Mouse (Mus musculus) limb, embryonic 13.5 days (tissue): ENCODE results near the gene Ruvbl2. TPM values are rescaled to one million over a fixed set of nuclear protein-coding genes. Genes with fewer than 3 reads are reported as not detected.
A peak's percentile ranks its signal among the peaks of the same experiment; 100 is the strongest.
"Not testable (repeated sequence)": the region's sequence is repeated elsewhere in the genome, so short reads cannot be mapped to it uniquely, and the experiment has no call there.

Experiments used
- ATAC-seq: fragments of 200-750 bp; cut with Nextera tagmentation; 2 replicates; pipeline ENCODE4 v1.8.0; 2017; ENCODE audit warnings: low read depth, moderate number of reproducible peaks, moderate TSS enrichment; ENCODE audit not compliant: low FRiP score
- H3K27ac ChIP-seq: fragments of 300-500 bp; sonication (generic); 2 replicates; pipeline ENCODE4 v1.5.1; 2015; ENCODE audit warnings: inconsistent platforms, mild to moderate bottlenecking, moderate library complexity
- H3K27me3 ChIP-seq: fragments of 300-500 bp; sonication (generic); 2 replicates; pipeline ENCODE4 v1.6.1; 2015; ENCODE audit warnings: mild to moderate bottlenecking, inconsistent platforms
- H3K36me3 ChIP-seq: fragments of 300-500 bp; sonication (generic); 2 replicates; pipeline ENCODE4 v1.6.1; 2015; ENCODE audit warnings: inconsistent platforms, mild to moderate bottlenecking, moderate library complexity
- H3K4me1 ChIP-seq: fragments of 300-500 bp; sonication (generic); 2 replicates; pipeline ENCODE4 v1.6.1; 2015; ENCODE audit warnings: inconsistent platforms
- H3K4me2 ChIP-seq: fragments of 300-500 bp; sonication (generic); replicated peaks from 2 replicates; pipeline ENCODE4 v1.6.1; 2015; ENCODE audit warnings: inconsistent platforms, mild to moderate bottlenecking, moderate library complexity
- H3K4me3 ChIP-seq: fragments of 300-500 bp; sonication (generic); 2 replicates; pipeline ENCODE4 v1.5.1; 2015; ENCODE audit warnings: moderate library complexity, mild to moderate bottlenecking, inconsistent platforms
- H3K9ac ChIP-seq: fragments of 300-500 bp; sonication (generic); 2 replicates; pipeline ENCODE4 v1.6.1; 2015; ENCODE audit warnings: mild to moderate bottlenecking, inconsistent platforms
- H3K9me3 ChIP-seq: fragments of 300-500 bp; sonication (generic); 2 replicates; pipeline ENCODE4 v1.6.1; 2016; ENCODE audit warnings: inconsistent platforms
- WGBS: fragments of 180-500 bp; shearing (Covaris S2); methylation state at CpG from one replicate; pipeline ENCODE4 v1.1.7; 2015; 5-methylcytosine and 5-hydroxymethylcytosine counted together
- polyA plus RNA-seq: library from polyadenylated mRNA; unstranded; fragments of >200 nt; fragmentation: Nextera tagmentation; extraction: Ambion mirVana; gene quantifications from 2 replicates; pipeline ENCODE4 v1.2.1, GENCODE M21; 2015

Ruvbl2 gene
- polyA plus RNA-seq, 1 experiment from 2014 or later: 142 TPM

GRCm38 (mm10) chr7:45460377-45460776 is 22.5 kb upstream of the Ruvbl2 start:
- H3K9ac ChIP-seq: peak overlapping the region; percentile 59
- H3K4me1 ChIP-seq: peaks cover 43% of the 10 kb centered on the region
- H3K27me3 ChIP-seq: no peaks in the 10 kb centered on the region
- H3K9me3 ChIP-seq: no peaks in the 10 kb centered on the region
- WGBS: 78% methylated on average over 7 of the region's 7 CpGs
- no peak for ATAC-seq
- peaks cover 66% of the 10 kb centered on the region for H3K36me3 ChIP-seq
- peak overlapping the region; percentile 89 for H3K4me3 ChIP-seq
- H3K27ac ChIP-seq: peak overlapping the region; percentile 85
- H3K4me2 ChIP-seq: peak overlapping the region; percentile 66

- H3K4me3 ChIP-seq: peak within 1 kb of the TSS; percentile 89
- H3K36me3 ChIP-seq: peaks cover 66% of the 10 kb centered on the region
- WGBS: 0% methylated on average over 37 of the region's 37 CpGs
- peak within 1 kb of the TSS; percentile 97 for H3K27ac ChIP-seq
- peak; percentile 94 for ATAC-seq
- not testable (repeated sequence) for H3K9me3 ChIP-seq, H3K27me3 ChIP-seq
- H3K4me2 ChIP-seq: peak within 1 kb of the TSS; percentile 88
- peak within 1 kb of the TSS; percentile 91 for H3K9ac ChIP-seq
- H3K4me1 ChIP-seq: peaks cover 41% of the 10 kb centered on the region
These were observed 21.8 kb upstream of the Ruvbl2 start, which contains the start of gene Ftl1 for GRCm38 (mm10) chr7:45459564-45460140. Ftl1 (minus strand) TSS chr7:45459884.

- peak; percentile 79 for ATAC-seq
- H3K36me3 ChIP-seq: peaks cover 66% of the 10 kb centered on the region
These were observed 21.1 kb upstream of the Ruvbl2 start for GRCm38 (mm10) chr7:45458748-45459563.

GRCm38 (mm10) chr7:45457204-45458060 is 19.5 kb upstream of the Ruvbl2 start:
- ATAC-seq: no peak
- Histone ChIP-seq H3K36me3 (peaks cover 64% of the 10 kb centered on the region), H3K4me2 (peak overlapping the region; percentile 88), H3K4me3 (peak overlapping the region; percentile 89), H3K27me3 (no peaks in the 10 kb centered on the region), H3K9ac (peak overlapping the region; percentile 91), H3K9me3 (no peaks in the 10 kb centered on the region), H3K4me1 (peaks cover 41% of the 10 kb centered on the region), H3K27ac (peak overlapping the region; percentile 52; the same call in 1 of the 2 replicates)
- WGBS: 67% methylated on average over 10 of the region's 10 CpGs

More at GRCm38 (mm10) chr7:45458748-45459563, 21.1 kb upstream of the Ruvbl2 start:
- under 1% methylated on average over 43 of the region's 43 CpGs for WGBS
- no peaks in the 10 kb centered on the region for H3K27me3 ChIP-seq
- H3K4me3 ChIP-seq: peak overlapping the region; percentile 89
- H3K27ac ChIP-seq: peak overlapping the region; percentile 97
- H3K4me1 ChIP-seq: peaks cover 41% of the 10 kb centered on the region
- peak overlapping the region; percentile 88 for H3K4me2 ChIP-seq
- no peaks in the 10 kb centered on the region for H3K9me3 ChIP-seq
- peak overlapping the region; percentile 91 for H3K9ac ChIP-seq

- H3K9me3 ChIP-seq: no peaks in the 10 kb centered on the region
- H3K27me3 ChIP-seq: no peaks in the 10 kb centered on the region
- H3K4me3 ChIP-seq: peak overlapping the region; percentile 89
- 52% methylated on average over 9 of the region's 9 CpGs for WGBS
- H3K4me1 ChIP-seq: peaks cover 40% of the 10 kb centered on the region
- peak overlapping the region; percentile 52; the same call in 1 of the 2 replicates for H3K27ac ChIP-seq
- H3K4me2 ChIP-seq: peak overlapping the region; percentile 88
- H3K36me3 ChIP-seq: peaks cover 66% of the 10 kb centered on the region
- no peak for ATAC-seq
- 0 out of 2 replicates have a peak overlapping the region, but pooled peaks have one; percentile 91 for H3K9ac ChIP-seq
These were observed 18.9 kb upstream of the Ruvbl2 start for GRCm38 (mm10) chr7:45456721-45457203.

GRCm38 (mm10) chr7:45455932-45456696 is 18.2 kb upstream of the Ruvbl2 start:
- H3K27ac ChIP-seq: no peak overlapping the region; the same call in 1 of the 2 replicates
- H3K36me3 ChIP-seq: peaks cover 67% of the 10 kb centered on the region
- H3K27me3 ChIP-seq: no peaks in the 10 kb centered on the region
- H3K4me2 ChIP-seq: no peak overlapping the region
- H3K4me3 ChIP-seq: no peak overlapping the region
- H3K9ac ChIP-seq: no peak overlapping the region
- H3K4me1 ChIP-seq: peaks cover 35% of the 10 kb centered on the region
- 71% methylated on average over 13 of the region's 13 CpGs for WGBS
- ATAC-seq: no peak
- no peaks in the 10 kb centered on the region for H3K9me3 ChIP-seq

- no peak overlapping the region for H3K4me3 ChIP-seq
- H3K9ac ChIP-seq: no peak overlapping the region
- H3K9me3 ChIP-seq: no peaks in the 10 kb centered on the region
- H3K27me3 ChIP-seq: no peaks in the 10 kb centered on the region
- H3K36me3 ChIP-seq: peaks cover 73% of the 10 kb centered on the region
- peaks cover 24% of the 10 kb centered on the region for H3K4me1 ChIP-seq
- no peak for ATAC-seq
- no peak overlapping the region for H3K27ac ChIP-seq
- 94% methylated on average over 15 of the region's 15 CpGs for WGBS
- no peak overlapping the region for H3K4me2 ChIP-seq
These were observed 17.1 kb upstream of the Ruvbl2 start for GRCm38 (mm10) chr7:45454971-45455370.

GRCm38 (mm10) chr7:45451344-45451982 is 13.6 kb upstream of the Ruvbl2 start:
- ATAC-seq: 0 out of 2 replicates have a peak, but pooled peaks have one; percentile 45
- Histone ChIP-seq H3K27me3 (no peaks in the 10 kb centered on the region), H3K4me1 (peaks cover 4% of the 10 kb centered on the region; the same call in 1 of the 2 replicates), H3K4me3 (no peak overlapping the region), H3K9ac (no peak overlapping the region), H3K9me3 (no peaks in the 10 kb centered on the region), H3K27ac (no peak overlapping the region), H3K4me2 (no peak overlapping the region), H3K36me3 (peaks cover 72% of the 10 kb centered on the region)
- WGBS: 55% methylated on average over 23 of the region's 23 CpGs

- no peaks in the 10 kb centered on the region for H3K9me3 ChIP-seq
- H3K27me3 ChIP-seq: no peaks in the 10 kb centered on the region
- WGBS: 91% methylated on average over 1 of the region's 1 CpGs
- H3K4me1 ChIP-seq: no peaks in the 10 kb centered on the region
- H3K36me3 ChIP-seq: peaks cover 72% of the 10 kb centered on the region
- no peak overlapping the region for H3K4me2 ChIP-seq
- H3K9ac ChIP-seq: no peak overlapping the region
- H3K4me3 ChIP-seq: no peak overlapping the region
- H3K27ac ChIP-seq: no peak overlapping the region
- no peak for ATAC-seq
These were observed 12.1 kb upstream of the Ruvbl2 start for GRCm38 (mm10) chr7:45449974-45450373.

GRCm38 (mm10) chr7:45447325-45447990 is 9.6 kb upstream of the Ruvbl2 start:
- ATAC-seq: peak; percentile 37
- H3K4me1 ChIP-seq: no peaks in the 10 kb centered on the region
- no peak overlapping the region for H3K4me3 ChIP-seq
- H3K4me2 ChIP-seq: no peak overlapping the region
- peaks cover 74% of the 10 kb centered on the region for H3K36me3 ChIP-seq
- H3K9me3 ChIP-seq: no peaks in the 10 kb centered on the region
- no peaks in the 10 kb centered on the region for H3K27me3 ChIP-seq
- H3K9ac ChIP-seq: no peak overlapping the region
- 32% methylated on average over 11 of the region's 11 CpGs for WGBS
- H3K27ac ChIP-seq: no peak overlapping the region
